Mouse (Mus musculus): ENCODE data around the gene Gprin1.

Gprin1 gene

DNA sequence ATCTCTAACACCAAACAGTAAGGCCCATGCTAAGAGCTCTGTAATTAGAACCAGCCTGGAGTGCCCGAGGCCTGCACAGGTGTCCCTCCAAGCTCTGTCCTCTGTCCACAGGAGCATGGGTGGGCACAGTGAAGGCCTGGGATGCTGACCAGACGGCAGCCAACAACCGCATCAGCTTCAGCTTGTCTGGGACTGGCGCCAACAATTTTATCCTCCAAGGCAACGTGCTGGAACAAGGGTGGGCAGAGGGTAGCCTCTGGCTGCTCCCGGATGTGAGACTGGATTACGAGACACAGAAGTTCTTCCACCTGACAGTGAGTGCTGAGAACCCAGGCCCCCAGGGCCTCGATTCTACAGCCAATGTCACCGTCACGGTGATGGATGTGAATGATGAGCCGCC is 23.5 kb downstream of the Gprin1 start:
- no peak for DNase-seq (ENCODE audit: low spot score)

DNA sequence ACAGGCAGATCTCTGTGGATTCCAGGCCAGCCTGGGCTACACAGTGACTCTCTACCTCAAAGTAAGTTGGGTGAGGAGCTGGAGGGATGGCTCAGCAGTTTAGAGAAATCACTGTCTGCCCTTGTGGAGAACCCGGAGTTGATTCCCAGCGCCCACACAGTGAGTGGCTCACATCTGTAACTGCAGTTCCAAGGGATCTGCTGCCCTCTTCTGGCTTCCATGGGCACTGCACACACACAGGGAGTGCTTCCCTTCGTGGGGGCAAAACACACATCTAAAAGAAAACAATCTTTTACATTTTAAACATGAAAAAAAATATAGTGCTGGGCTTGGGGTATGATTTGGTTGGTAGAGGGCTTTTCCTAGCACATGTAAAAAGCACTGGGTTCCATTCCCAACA is 26.5 kb downstream of the Gprin1 start:
- DNase-seq (ENCODE audit: low spot score), result no peak

- DNase-seq (ENCODE audit: low spot score), result no peak
These were observed 32.8 kb downstream of the Gprin1 start for GRCm38 (mm10) chr13:54716916-54717315.

DNA sequence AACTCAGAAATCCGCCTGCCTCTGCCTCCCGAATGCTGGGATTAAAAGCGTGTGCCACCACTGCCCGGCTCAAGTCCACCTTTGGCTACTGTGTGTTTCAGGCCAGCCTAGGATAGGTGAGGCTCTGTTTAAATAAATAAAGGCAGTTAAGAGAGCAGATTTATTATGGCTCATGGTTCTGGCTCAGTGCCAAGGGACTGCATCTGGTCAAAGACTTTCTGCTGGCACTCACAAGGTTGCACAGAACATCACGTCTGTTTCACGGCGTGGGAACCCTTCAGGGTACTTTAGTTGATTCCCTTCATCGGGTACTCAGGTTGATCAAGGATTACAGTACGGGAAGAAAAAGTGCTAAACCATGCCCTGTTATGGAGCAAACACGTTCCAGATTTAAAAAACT is 34.7 kb downstream of the Gprin1 start:
- DNase-seq (ENCODE audit: low spot score), result no peak

GRCm38 (mm10) chr13:54714393-54714792 is 35.3 kb downstream of the Gprin1 start:
- DNase-seq (ENCODE audit: low spot score), result no peak

GRCm38 (mm10) chr13:54710866-54711265 is 38.8 kb downstream of the Gprin1 start:
- DNase-seq (ENCODE audit: low spot score), result no peak

DNA sequence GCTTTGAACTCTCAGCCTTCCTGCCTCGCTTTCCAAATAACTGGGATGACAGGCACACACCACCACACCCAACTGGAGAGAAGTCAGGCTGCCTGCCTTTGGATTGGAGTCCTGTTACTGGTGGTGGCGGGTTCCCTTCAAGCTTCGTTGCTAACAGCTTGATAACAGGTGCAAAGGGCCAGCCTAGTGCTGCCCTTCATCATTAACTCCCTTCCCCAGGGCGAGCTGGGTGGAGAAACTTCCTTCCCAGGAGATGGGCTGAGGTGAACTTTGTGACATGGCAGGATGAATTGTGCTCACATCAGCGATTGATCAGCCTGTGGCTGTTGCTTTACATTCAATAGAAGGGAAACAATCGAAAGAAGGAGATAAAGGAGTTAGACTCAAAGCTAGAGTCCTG is 44.8 kb downstream of the Gprin1 start:
- DNase-seq (ENCODE audit: low spot score), result peak; percentile 70

GRCm38 (mm10) chr13:54702507-54702906 is 47.2 kb downstream of the Gprin1 start:
- no peak for DNase-seq (ENCODE audit: low spot score)

DNA sequence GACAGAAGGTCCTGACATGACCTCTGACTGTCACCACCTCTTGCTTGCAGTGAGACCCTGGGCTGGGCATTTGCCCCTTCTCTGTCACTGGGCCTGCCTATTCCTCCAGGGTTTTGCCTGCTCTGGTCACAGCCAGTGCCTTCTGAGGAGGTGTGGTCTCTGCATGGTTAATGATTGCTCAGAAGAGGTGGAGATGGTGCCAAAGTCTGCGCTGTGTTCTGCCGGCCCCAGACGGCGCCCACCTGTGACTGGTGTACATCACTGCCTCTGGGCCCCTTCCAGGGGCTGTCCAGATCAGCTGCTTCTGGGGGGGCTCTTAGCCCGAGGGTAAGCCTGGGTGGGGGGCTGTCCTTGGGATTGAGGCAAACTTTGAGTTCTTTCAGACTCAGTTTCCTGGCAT is 48.4 kb downstream of the Gprin1 start, which contains the start of gene Cdhr2:
Cdhr2 (plus strand) TSS at position 219 of the 400 bp plus-strand sequence.
- peak; percentile 86 for DNase-seq (ENCODE audit: low spot score)

- DNase-seq (ENCODE audit: low spot score), result no peak
These were observed 54.0 kb downstream of the Gprin1 start for GRCm38 (mm10) chr13:54695479-54696230.

DNA sequence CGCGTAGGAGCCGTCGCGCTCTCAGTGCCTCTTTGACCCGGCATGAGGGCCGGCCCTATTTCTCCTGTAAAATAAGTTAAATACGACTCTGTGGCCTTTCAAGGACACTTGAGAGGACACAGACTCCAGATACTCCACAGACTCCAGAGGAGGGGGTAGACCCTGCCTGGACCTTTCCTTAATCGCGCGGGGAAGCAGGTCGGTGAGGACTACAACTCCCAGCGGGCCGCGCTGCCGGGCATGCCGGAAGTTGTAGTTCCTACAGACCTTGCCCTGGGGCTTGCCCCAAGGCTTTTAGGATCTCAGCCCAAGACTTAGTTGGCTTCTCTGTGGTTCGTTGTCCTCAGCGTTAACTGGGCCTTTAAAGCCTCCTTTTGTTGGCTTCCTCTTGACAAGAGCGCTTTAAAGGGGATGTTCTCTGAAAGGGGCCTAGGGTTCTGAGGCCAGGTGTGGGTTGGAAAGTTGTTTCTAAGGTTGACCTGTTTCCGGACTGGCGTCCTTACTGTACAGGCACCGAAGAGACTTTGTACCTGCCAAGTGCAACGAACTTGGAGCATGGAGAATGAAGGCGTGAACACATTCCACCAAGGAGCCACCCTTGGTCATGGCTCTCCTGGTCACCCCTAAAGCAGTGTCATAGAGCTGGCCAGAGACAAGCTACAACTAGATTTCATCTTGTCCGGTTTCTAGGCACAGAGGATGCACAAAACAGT is 55.2 kb downstream of the Gprin1 start:
- DNase-seq (ENCODE audit: low spot score), result no peak

DNA sequence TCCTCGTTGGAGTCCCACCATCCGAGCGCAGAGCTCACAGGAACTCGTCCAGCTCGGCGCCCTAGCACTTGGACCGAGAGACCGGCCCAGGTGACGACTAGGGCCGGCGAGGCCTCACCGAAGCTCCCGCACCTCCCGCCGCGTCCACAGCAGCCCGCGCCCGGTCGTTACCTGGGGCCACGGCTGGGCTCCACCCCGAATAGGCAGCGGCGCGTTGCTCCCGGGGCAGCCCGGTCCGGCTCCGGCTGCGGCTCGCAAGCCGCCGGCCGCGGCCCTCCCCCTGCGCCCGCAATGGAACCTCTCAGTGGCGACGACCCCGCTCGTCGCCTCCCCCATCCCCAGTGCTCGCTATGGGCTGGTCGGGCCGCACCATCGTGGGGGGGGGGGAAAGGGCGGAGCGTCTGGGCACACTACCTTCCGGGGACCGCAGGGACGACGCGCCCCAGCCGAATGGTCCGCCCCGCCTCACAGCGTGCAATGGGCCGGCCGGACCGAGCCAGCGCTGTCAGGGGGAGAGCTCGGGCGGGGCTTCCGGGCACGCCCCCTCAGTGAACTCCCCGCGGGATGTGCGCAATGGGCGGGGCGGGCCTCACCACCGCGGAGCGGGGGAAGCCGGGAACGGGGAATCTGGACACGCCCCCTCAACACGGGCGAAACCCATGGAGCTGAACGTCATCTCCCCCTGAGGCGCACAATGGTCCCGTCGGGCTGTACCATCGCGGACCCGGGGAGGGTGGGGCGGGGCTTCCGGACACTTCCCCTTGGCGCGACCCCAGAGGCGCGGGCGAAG is 55.9 kb downstream of the Gprin1 start, which contains the start of gene Rnf44:
Rnf44 (minus strand) TSS at position 350 of the 790 bp plus-strand sequence.
- peak; percentile 99 for DNase-seq (ENCODE audit: low spot score)

DNA sequence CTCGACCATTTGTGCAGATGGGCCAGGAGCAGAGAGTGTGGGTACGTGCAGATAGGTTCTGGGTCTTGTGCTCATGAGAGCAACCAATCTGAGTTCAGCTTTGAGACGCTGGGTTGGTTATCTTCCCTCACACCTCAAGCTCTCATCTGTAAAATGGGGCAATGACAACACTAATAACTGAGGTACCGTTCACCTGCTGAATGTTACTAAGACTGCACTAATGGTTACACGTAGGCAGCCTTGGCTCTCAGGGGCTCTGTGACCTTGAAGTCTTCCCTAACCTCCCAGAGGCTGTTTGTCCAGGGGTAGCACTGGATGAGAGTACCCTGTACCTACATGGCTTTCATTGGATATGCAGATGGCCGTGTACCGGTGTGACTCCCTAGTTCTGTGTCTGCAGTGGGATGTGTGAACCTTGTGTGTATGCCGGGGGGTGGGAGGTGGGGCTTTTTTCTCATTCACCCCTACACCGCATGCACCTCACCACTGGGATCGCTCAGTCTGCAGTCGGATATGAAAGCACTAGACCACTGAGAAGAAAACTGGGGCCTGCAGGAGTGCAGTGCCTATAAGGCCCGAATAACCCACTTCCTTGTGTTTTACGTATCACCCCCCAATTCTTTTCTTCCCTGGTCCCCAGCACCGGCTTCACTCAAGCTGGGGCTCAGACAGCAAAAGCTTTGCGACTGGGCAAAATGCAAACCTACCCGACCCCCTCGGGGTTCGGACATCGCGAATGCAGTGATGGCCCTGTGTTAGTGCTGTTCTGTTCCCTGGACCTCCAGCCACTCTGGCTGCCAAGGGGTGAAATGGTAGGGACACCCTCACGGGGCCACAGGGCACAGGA is 56.7 kb downstream of the Gprin1 start:
- no peak for DNase-seq (ENCODE audit: low spot score)

GRCm38 (mm10) chr13:54691737-54692136 is 57.9 kb downstream of the Gprin1 start:
- DNase-seq (ENCODE audit: low spot score), result no peak

DNA sequence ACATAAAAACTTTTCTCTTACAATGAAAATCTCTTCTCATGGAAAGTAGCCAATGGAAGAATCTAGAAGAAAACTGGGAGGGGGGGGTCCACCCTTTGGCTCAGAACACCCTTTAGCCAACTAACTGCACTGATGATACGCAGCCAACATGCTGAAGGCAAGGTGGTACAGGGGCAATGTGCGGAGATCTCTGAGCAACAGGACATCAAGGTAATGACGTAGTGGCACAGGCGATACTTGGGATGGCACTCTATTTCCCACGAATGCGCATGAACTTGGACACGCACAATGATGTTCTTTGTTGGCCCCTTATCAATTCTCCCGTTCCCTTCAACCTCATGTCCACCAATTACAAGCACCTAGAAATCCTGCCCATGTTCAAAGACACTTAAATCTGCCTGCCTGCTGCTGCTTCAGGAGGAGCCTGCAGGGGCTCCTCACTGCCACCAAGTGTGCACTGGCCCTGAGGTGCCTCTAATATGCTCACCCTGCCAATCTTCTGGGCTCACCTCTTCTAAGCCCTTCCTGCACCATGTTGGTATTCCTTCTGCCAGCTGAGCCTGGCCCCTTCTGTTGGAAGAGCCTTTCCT is 59.4 kb downstream of the Gprin1 start:
- no peak for DNase-seq (ENCODE audit: low spot score)

DNA sequence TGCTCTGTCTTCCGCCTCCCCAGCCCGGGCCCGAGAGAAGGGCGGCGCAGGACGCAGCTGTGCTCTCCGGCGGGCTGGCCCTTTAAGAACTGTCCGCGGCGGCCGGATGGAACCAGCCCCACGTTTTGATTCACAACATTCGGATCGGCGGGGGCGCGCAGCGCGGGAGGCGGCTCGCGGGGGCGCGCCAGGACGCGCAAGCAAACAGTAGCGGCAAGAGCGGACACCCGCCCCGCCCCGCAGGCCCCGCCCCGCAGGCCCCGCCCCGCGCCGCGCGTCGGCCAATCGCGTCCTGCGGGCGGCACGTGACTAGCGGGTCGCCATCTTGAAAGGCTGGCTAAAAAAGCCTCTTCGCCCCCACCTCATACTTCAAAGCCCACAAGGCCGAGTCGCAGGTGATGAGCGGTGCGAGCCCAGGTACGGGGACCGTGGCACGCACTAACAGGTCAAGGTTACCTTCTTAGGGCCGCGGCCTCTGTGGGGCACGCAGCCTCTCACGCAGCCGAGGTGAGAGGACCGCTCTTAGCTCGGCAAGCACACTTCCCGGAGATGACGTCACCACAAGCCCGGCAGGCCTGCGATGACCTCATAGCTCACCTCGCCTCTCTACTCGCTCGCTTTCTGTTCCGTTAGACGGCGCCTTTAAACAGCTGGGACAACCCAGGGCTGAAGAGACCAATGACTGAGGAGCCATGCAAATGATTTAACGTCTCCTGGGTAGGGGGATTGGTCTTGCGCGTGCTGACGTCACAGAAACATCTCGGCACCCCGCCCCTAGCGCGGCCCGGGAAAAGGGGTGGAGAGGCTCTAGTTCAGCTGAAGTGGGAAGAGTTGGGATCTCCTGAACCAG is 61.9 kb downstream of the Gprin1 start:
- peak; percentile 99 for DNase-seq (ENCODE audit: low spot score)

GRCm38 (mm10) chr13:54687096-54687495 is 62.6 kb downstream of the Gprin1 start:
- peak; percentile 77 for DNase-seq (ENCODE audit: low spot score)

All from yolk sac, embryonic 10.5 days (tissue).